Mouse (Mus musculus): ENCODE measurements around the gene Cd160. TPM values are rescaled to one million over a fixed set of nuclear protein-coding genes. Genes with fewer than 3 reads are reported as not detected.
A peak's percentile ranks its signal among the peaks of the same experiment; 100 is the strongest.

Gene Cd160
- total and polyA plus RNA-seq, 3 experiments = 0.04 to 0.32 TPM; not detected in 1

DNA sequence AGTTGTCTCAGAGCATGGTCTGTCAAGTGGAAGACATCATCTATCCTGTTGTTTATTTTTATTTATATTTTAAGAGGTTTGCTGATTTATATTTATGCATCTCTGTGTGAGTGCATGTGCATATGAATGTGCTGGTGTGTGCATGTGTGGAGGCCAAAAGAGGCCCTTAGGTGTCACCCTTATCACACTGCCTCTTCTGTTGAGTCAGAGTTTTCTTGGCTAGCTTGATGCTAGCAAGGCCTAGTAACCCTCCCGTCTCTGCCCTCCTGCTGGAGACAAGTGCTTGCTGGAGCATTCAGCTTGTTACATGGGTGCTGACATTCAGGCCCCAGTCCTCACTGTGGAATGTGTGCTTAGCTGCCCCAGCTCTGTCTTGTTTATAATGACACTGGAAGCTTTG, 56.2 kb downstream of the Cd160 start:
- Histone ChIP-seq H3K9ac (ENCODE audit: control insufficient read depth, low read depth, low read length, poor library complexity, severe bottlenecking) (no peak overlapping the region), H3K4me1 (ENCODE audit: control insufficient read depth in 1 of 2, insufficient read depth in 2 of 2, low read length in 2 of 2) (peaks cover 5 to 14% of the 10 kb centered on the region in 2 experiments; a peak in 3 of 4 replicates), H3K27ac (ENCODE audit: control insufficient read depth, low read depth, low read length) (no peak overlapping the region), H3K36me3 (ENCODE audit: control insufficient read depth in 1 of 2, insufficient read depth in 2 of 2, low read length in 2 of 2) (peaks cover 3 to 24% of the 10 kb centered on the region in 2 experiments; a peak in 3 of 4 replicates), H3K9me3 (replicated peaks; ENCODE audit: insufficient read depth, low read length) (no peaks in the 10 kb centered on the region), H3K4me3 (ENCODE audit: control insufficient read depth in 1 of 2, insufficient read depth in 1 of 2, low read depth in 2 of 2, low read length in 2 of 2) (no peak overlapping the region), H3K27me3 (ENCODE audit: control insufficient read depth in 1 of 2, insufficient read depth in 2 of 2, low read length in 2 of 2) (no peaks in the 10 kb centered on the region), H3K79me2 (ENCODE audit: control insufficient read depth, insufficient read depth, low read length, poor library complexity) (peaks cover 3% of the 10 kb centered on the region; the same call in 1 of the 2 replicates)
- peak; percentile 88 for DNase-seq (ENCODE audit: low read depth, low spot score)
- peak; percentile 50; the same call in 1 of the 2 replicates for TF ChIP-seq GATA1 (IDR thresholded peaks at IDR 0.05; ENCODE audit: low read depth, low read length)
- no peak for TF ChIP-seq ELF1 (IDR thresholded peaks at IDR 0.05; ENCODE audit: low read depth, low read length)
- TF ChIP-seq USF2 (IDR thresholded peaks at IDR 0.05; ENCODE audit: borderline replicate concordance in 1 of 2, insufficient read depth in 1 of 2, low read depth in 1 of 2, low read length in 2 of 2) = no peak
- no peak for TF ChIP-seq SIN3A (IDR thresholded peaks at IDR 0.05; ENCODE audit: low read length)
- TF ChIP-seq BHLHE40 (IDR thresholded peaks at IDR 0.05; ENCODE audit: borderline replicate concordance, low read depth, low read length) = no peak
- peak; percentile 73 for TF ChIP-seq RAD21 (IDR thresholded peaks at IDR 0.05; ENCODE audit: low read depth, low read length)
- peak in 2 of 3 experiments; percentile 42 to 71; a peak in 4 of 6 replicates for TF ChIP-seq CTCF (IDR thresholded peaks at IDR 0.05 in 2 of 3, conservative IDR thresholded peaks at IDR 0.05 in 1 of 3; ENCODE audit: control insufficient read depth in 1 of 3, insufficient read depth in 1 of 3, low read depth in 2 of 3, low read length in 3 of 3, poor library complexity in 1 of 3, severe bottlenecking in 1 of 3)
- TF ChIP-seq GABPA (IDR thresholded peaks at IDR 0.05; ENCODE audit: low read depth, low read length) = no peak
- TF ChIP-seq MXI1 (IDR thresholded peaks at IDR 0.05; ENCODE audit: low read depth, low read length) = peak; percentile 58; the same call in 1 of the 2 replicates
- TF ChIP-seq MYC (IDR thresholded peaks at IDR 0.05; ENCODE audit: low read depth, low read length) = peak; percentile 60; the same call in 1 of the 2 replicates
- TF ChIP-seq USF1 (IDR thresholded peaks at IDR 0.05; ENCODE audit: low read depth, low read length) = no peak
- peak; percentile 27 to 59; a peak in 3 of 4 replicates for TF ChIP-seq EP300 (IDR thresholded peaks at IDR 0.05; ENCODE audit: low read depth in 1 of 2, low read length in 2 of 2)
- TF ChIP-seq ETS1 (IDR thresholded peaks at IDR 0.05; ENCODE audit: low read depth, low read length) = peak; percentile 23; the same call in 1 of the 2 replicates
- TF ChIP-seq POLR2A (IDR thresholded peaks at IDR 0.05; ENCODE audit: control insufficient read depth in 1 of 2, insufficient read depth in 1 of 2, low read depth in 1 of 2, low read length in 2 of 2, poor library complexity in 1 of 2) = no peak
- TF ChIP-seq MAX (IDR thresholded peaks at IDR 0.05; ENCODE audit: low read length) = peak; percentile 77
- TF ChIP-seq SMC3 (IDR thresholded peaks at IDR 0.05; ENCODE audit: low read depth, low read length) = peak; percentile 46
- TF ChIP-seq POLR2AphosphoS2 (IDR thresholded peaks at IDR 0.05; ENCODE audit: low read length) = no peak
- no peak for TF ChIP-seq ZC3H11A (IDR thresholded peaks at IDR 0.05; ENCODE audit: low read depth, low read length)
- TF ChIP-seq MAFK (IDR thresholded peaks at IDR 0.05; ENCODE audit: borderline replicate concordance, low read depth, low read length) = 0 out of 2 replicates have a peak, but pooled peaks have one; percentile 6
- no peak for TF ChIP-seq POLR2AphosphoS5 (IDR thresholded peaks at IDR 0.05; ENCODE audit: borderline replicate concordance, low read depth, low read length)
- peak; percentile 29; the same call in 1 of the 2 replicates for TF ChIP-seq TCF12 (IDR thresholded peaks at IDR 0.05; ENCODE audit: low read depth, low read length)
